Mouse (Mus musculus): ENCODE data around the gene Pecr.

GRCm38 (mm10) chr1:72263099-72263498 lies 21.0 kb downstream of the Pecr start:
- TF ChIP-seq POLR2A (IDR thresholded peaks at IDR 0.05; ENCODE audit: extremely low read depth, insufficient read depth, low read length) = no peak
- no peak for TF ChIP-seq CTCF (IDR thresholded peaks at IDR 0.05; ENCODE audit: low read depth, low read length)
